Mouse (Mus musculus): ENCODE data around the gene Pcgf3.
A peak's percentile ranks its signal among the peaks of the same experiment; 100 is the strongest.

The Pcgf3 gene

DNA sequence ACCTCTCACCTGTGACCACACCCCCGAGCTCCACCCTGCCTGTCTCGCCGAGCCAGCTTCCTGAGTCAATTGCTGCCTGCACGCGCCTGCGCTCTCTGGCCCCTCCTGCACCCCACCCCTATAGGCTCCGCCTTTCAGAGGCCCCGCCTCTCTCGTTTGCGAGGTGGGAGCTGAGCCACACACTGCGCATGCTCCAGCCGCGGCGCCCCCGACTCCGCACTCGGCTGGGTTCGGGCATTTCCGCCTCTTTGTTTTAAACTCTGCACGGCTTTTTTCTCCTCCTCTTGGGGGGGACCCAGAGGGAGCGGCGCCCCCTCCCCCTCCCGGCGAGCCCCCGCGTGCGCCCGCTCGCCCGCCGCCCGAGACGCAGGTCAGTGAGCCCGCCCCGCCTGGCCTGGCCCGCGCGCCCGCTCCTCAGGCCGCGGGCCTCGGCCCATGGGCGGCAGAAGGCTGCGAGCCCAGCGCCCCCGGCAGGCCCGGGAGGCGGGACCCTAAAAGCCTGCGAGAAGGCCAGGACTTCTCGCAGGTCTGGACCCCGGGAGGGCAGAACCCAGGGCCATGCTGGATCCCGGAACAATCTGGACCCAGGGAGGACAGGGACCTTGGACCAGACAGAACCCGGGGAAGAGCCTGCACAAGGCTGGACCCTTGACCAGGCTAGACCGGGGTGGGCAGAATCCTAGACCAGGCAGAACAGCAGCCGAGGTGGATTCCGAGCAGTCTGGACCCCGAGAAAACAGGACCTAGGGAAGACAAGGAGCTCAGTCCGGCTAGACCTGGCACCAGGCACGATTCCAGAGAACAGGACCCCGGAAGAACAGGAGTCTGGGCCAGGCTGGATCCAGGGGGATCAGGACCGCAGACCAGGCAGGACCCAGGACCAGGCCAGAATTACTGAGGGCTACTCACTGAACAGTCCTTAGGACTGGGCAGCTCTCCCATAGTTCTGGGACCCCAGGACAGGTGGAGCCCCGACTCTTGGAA is at the start of gene Pcgf3:
Gene Pcgf3, plus strand, starts transcription at position 151 of the 984 bp plus-strand sequence.
- peak; percentile 97 for DNase-seq (ENCODE audit: low read depth, low spot score)

DNA sequence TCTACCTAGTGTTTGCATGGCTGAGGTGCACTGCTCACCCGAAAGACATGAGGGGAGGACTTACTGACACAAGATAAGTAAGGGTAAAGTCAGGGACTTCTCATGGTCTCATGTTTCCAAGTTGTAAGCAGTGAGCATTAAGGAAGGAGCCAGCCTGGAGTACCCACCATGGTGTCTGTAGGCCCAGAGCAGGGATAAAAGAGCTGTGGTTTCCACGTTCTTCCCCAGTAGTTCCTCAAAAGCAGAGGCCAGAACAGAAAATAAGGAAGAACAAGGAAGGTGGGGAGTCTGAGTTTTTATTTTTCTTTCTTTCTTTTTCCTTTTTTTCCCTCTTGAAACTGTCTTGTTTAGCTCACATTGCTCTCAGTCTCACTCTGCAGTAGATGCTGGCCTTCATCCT is 46.3 kb upstream of the Pcgf3 start:
- no peak for DNase-seq (ENCODE audit: low read depth, low spot score)

DNA sequence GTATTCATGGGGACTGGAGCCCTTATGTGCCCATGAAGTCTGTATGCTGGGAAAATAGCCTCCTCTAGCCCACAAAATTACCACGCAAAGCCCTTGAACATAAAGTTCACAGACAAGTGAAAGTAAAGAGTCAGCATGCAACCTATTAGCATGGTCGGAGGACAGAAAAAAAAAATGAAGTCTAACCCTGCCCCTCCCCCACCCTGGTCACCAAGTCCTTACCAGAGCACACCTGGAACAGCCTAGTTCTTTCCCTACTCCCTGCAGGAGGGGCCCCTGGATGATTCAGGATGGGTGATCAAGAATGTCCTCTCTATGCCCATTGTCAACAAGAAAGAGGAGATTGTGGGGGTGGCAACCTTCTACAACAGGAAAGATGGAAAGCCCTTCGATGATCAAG is 38.3 kb upstream of the Pcgf3 start:
- DNase-seq (ENCODE audit: low read depth, low spot score): no peak

DNA sequence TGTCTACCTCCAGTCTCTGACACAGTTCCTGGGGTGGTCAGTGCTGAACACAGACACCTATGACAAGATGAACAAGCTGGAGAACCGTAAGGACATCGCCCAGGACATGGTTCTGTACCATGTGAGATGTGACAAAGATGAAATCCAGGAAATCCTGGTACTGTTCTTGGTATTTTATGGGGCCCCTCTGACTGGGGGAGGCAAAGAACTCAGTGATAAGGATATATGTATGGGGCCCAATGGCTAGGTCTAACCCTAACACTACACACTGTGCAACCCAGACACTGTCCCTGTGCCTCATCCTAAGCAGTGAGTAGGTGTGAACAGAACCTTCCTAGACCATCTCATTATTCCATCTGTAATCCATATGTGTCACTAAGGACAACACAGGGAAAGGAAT is 37.6 kb upstream of the Pcgf3 start:
- DNase-seq (ENCODE audit: low read depth, low spot score): no peak

DNA sequence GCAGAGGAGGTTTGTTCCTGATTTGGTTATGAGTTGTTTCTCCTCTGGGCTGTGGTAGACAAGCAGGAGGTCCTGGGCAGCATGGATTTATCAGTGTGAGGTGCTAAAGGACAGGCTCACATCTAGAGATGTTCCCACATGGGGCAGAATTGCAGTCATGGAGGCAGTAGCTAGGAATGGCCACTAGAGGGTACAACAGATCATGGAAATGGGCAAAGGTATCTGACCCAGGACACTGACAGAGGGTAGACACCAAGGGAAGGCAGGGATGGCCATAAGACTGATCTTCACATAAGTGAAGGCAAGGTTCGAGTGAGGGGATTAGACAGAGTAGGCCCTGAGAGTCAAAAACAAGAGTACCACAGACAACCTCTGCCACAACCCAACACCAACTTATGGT is 33.8 kb upstream of the Pcgf3 start:
- DNase-seq (ENCODE audit: low read depth, low spot score): peak; percentile 40

DNA sequence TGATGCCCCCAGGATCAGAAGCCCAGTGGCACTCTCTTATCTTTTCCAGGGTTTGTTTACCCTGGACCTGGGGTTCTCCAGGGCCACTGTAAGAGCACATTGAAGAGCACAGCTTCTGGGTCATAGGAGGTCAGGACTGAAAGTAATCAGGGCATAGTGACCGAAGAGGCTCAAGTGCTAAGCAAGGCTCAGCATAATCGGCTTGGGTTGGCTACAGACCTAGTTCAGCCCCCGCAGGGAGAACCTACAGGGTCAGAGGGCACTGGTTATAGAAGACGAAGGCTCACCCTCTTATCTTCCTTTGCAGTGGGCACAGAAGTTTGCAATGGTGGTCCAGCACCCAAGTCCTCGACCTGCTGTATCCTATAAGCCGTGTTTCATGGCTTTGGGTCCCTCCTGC is 29.8 kb upstream of the Pcgf3 start:
- DNase-seq (ENCODE audit: low read depth, low spot score): no peak

DNA sequence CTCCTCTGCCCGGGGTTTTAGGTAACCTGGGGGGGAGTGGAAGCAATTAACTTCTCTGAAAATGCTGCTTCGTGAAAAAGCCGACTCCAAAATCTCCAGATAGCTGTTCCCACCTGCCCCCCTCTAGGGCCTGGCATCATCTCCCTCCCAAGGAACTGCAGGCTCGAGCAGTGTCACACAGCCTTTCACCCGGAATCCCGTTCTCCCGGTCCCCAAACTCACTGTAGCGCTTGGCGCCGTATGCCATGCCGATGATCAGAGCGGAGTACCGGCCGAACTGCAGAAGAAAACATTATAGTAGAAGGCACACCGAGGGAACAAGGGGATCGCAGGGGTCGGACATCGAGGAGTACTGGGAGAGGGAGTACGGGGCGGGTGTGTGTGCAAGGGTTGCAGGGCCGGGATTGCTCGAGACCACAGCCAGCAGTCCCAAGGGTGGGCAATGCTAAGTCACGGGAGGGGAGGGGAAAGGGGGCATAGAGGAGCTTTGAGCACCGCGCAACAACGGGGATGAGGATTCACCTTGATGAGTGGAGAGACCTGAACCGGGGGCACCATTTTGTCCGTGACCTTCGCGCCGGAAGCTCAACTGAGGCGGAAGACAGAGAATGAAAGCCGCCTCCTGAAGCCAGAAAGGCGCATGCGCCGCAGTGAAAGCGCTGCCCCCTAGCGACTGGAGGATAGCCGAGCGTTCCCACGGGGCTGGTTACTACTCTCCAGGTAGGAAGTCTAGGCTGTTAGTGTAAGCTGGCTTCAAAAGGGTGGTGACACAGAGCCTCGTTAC is 27.0 kb upstream of the Pcgf3 start, which contains the start of gene Atp5k:
Gene Atp5k, minus strand, starts transcription at position 645 of the 784 bp plus-strand sequence.
- peak; percentile 93 for DNase-seq (ENCODE audit: low read depth, low spot score)

DNA sequence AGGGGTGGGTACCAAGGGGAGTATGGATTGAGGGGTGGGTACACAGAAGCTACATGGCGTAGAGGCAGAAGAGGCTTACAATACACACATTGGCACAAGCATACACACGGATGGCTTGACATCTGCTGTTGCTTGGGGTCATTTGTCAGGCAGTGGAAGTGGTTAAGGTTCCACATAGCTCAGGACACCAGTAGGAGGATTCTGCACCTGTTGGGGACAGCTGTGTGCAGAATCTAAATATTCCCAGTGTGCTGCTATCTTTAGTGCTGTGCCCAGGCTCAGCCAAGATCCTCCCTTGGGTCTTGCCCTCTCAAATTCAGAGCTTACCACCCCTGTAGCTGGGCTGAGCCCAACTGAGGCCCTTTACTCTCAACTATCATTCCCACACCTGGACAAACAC is 24.9 kb upstream of the Pcgf3 start:
- no peak for DNase-seq (ENCODE audit: low read depth, low spot score)

DNA sequence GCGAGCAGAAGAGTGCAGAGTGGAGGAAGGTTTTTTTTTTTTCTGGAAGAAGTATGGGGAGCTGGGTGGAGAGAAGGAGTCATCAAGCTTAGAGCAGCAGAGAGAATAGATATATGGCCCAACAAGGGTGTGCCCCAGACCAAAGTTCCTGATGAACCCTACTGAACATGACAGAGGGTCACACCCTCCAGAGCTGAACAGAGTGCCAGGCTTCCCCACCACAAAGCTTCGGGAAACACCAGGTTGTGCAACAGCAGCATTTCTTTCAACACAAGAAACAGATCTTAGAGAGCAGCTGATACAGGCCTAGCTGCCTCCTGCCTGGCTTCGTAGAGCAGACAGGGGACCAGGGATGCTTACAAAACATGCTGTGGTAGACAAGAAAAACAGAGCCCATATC is 14.1 kb upstream of the Pcgf3 start:
- no peak for DNase-seq (ENCODE audit: low read depth, low spot score)

DNA sequence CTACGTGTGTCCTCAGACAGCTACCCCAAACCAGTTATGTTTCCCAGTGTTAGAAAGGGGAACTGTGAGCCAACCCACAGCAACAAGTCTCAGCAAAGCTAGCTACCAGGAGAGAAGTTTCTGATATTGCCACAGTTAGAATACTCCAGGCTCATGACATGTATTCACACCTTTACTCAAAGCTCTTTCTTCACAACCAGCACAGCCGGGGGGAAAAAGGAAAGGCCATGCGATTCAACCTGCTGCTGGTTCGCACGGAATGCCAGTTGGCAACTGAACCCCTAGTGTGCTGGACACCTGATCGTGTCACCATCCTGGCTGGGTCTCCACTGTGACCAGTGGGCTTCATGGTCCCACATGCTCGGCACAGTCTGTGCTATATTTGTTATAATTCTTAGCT is 13.2 kb upstream of the Pcgf3 start:
- DNase-seq (ENCODE audit: low read depth, low spot score): no peak

DNA sequence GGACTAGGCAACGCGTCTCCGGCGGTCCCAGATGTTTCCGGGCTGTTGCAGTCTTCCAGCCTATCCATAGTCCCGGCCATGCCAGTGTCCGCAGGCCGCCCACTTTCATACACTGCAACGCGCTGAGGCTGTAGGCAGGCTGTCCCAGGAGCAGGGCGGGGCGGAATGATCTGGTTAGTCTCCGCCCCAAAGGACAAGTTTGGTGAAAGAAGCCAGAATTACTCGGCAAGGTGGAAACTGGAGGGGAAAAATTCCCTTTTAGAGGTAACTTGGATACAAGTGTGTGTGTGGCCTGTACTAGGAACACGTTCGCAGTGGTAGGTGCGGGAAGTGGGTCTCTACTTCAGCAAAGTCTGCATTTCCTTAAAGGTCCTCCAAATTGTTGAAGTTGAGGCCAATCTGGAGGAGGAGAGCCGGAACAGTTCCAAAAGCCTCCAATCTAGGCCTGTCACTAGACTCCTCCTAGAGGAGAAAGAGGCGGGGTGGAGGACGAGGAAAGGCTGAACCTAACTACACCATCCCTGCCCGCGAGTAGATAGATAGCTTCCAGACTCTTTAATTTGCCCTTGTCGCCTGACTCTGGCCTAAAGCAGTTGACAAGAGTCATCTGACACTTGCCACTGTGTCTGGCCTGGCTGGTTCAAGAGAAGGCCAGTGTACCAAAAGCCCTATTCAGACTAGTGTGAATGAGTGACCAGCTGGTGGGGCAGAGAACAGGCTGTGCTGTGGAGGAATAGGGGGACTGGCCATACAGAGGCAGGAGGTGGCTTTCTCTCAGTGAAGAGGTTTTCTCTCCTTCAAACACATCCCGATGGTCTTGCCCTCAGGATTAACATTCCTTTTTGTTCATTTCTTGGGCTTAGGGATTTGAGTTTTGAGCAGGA is 12.0 kb upstream of the Pcgf3 start, which contains the start of gene Mfsd7a:
Gene Mfsd7a, minus strand, starts transcription at position 107 of the 884 bp plus-strand sequence.
- DNase-seq (ENCODE audit: low read depth, low spot score): no peak

DNA sequence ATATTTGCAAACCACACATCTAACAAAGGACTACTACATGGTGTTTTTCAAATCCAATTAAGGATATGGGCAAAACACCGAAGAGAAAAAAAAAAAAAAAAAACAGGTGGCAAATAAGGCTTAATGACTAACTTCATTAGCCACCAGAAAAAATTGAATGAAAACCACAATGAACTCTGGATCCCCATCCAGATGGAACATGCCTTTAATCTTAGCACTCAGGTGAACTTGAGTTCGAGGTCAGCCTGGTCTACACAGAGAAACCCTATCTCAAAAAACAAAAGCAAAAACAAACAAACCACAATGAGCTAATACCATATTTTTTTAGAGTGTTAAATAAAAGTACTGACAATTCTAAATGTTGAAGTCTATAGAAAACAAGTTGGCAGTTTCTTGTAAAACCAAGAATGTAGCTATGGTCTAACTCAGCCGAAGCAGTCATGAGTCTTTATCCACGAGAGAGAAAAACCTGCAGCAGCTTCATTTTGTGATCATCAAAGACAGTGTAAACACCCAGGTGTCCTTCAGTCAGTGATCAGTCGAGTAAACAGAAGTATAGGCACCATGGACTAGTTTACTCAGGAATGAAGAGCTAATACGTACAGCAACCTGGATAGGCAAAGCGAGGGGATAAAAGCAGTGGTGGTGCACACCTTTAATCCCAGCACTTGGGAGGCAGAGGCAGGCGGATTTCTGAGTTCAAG is 10.0 kb upstream of the Pcgf3 start:
- DNase-seq (ENCODE audit: low read depth, low spot score): no peak

DNA sequence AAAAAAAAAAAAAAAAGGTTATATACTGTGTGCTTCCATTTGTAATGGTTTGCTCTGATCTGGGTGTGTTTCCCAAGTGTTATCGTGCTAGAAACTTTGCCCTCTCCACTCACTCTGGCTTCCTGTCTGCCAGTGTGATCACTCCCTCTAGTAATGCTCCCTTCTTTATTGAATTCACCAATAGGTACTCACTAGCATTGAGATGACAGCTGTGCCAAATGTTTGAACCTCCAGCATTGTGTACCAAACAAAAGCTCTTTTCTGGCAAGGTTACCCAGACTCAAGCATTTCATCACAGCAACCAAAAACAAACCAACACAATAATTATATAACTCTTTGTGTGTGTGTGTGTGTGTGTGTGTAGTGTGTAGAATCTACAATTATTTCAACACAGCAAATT is 9.4 kb upstream of the Pcgf3 start:
- DNase-seq (ENCODE audit: low read depth, low spot score): no peak

DNA sequence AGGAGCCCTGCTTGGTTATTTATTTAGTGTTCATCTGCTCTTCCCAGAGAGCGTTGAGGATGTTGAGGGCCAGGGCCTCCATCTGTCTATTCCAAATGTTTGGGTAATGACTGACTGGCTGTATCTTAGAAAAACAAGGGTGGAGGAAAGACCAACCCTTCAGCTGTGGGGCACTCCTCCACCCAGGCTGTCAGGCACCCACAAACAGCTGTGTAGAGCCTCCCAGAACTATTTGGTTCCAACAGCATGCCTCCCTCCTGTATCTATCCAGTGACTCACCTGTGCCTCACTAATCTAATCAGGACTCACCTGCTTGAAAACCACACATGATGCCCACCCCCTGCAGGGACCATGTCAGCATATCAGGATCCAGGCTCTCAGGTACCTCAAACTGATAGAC is 8.6 kb upstream of the Pcgf3 start:
- no peak for DNase-seq (ENCODE audit: low read depth, low spot score)

DNA sequence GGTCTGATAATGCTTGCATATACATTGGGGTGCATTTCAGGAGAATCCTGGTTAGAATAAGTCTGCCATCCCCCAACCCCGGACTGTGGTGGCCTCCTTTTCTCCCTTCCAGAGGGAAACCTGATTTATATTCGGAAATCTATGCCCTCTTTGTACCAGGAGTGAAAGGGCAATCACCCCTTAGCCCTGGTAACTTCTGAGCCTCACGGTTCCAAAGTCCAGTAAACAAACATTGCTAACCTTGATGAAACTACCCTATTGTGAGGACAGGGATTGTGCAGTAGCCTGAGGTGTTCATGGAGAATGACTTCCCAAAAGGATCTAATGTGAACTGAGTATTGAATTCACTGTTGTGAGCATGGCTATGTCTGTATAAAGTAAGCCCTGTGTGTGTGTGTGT is 6.9 kb upstream of the Pcgf3 start:
- no peak for DNase-seq (ENCODE audit: low read depth, low spot score)

DNA sequence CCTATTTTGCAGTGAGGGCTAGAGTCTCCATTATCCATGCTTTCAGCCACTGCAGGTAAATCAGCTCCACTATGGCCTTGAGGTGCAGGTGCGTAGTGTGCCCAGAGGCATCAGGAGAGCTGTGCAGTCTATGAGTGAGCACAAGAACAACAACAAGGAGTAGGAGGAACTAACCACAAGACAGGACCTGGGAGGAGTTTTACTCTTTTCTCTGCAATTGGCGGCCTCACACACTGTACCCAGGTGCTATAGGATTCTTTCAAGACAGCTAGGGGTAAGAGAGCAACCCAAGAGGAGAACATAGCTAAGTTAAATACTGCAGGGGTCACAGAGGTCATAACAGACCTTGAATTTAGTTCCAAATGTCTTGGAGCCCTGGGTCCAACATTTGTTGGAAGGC is 2.3 kb upstream of the Pcgf3 start:
- no peak for DNase-seq (ENCODE audit: low read depth, low spot score)

DNA sequence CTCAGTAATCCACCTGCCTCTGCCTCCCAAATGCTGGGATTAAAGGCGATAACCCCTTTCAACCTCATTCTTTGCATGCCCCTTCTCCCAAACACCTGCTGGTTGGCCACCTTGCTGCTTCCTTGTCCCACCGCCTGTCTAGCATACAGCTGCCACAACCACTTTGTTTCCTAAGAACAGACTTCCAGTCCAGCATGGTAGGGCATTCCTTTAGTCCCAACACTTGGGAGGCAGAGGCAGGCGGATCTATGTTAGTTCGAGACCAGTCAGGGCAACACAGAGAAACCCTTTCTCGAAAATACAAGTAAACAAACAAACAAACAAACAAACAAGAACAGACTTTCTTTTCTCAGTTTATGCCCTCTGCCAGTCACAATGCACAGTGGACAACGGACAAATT is 571 bp upstream of the Pcgf3 start:
- no peak for DNase-seq (ENCODE audit: low read depth, low spot score)

DNA sequence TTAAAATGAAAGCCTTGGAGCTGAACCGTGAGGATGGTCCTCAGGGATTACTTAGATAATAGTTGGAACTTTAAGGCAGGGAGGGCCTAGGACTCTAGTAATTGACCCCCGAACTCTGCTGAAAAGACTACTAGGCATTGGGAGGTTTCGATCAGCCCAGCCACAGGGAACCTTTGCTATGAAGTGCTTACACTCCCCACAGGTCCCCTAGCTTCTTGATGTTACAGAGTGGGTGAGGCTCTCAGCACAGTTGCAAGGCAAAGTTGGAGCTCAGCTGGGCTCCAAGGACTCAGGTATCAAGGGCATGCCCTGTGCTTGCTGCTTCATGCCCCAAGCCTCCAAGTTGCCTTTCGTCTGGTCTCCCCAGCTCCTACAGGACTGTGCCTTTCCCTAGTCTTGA is 1.4 kb downstream of the Pcgf3 start:
- DNase-seq (ENCODE audit: low read depth, low spot score): no peak

DNA sequence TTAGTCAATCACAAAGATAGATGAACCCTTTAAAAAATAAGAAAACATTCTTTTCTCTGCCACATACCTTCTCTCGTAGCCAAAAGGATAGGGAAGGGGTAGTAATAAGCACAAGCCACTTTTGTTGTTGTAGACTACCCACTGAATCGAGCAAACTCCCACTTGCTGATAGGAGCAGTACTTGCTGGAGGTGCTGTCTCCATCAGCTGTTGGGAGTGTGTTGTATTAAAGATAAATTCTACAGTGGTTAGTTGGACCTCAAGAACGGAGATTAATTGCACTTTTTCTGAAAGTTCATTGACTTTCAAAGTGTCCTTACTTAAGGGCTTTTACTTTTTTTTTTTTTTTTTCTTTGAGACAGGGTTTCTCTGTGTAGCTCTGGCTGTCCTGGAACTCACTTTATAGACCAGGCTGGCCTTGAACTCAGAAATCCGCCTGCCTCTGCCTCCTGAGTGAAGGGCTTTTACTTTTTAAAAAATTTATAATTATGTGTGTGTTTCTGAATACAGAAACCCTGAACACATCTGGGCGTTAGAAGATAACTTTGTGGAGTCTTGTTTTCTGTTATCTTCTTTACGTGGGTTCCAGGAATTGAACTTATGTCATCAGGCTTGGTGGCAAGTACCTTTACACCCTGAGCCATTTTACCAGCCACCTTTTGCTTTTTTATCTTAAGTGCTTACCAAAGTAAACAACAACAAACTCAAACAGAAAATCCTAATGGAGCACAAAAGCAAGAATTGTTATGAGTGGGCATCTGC is 4.3 kb downstream of the Pcgf3 start:
- no peak for DNase-seq (ENCODE audit: low read depth, low spot score)

DNA sequence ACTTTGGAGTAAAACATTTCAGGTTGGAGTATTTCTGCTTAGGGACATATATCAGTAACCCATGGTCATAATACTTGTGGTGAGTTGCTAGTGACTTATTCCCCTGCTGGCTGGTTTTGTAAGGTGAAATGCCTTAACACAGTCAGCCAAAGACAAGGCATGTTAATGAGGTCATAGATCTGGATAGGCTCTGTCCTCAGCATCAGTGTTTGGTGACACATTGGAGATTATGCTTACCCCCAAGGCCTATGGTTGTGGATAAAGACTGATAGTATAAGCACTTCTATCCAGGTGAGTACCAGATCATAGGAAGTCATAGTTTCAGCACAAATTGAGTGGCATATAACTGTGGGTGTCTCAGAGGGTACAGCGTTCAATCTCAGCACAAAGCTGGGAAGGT is 5.6 kb downstream of the Pcgf3 start:
- DNase-seq (ENCODE audit: low read depth, low spot score): no peak

All from CD4-positive helper T cell, adult 2 months (primary cell).